Mouse (Mus musculus): ENCODE results near the gene Srgap3. TPM values are rescaled to one million over a fixed set of nuclear protein-coding genes. Genes with fewer than 3 reads are reported as not detected.

Srgap3 gene
- polyA plus RNA-seq, 1 experiment from 2014 or later = 53.5 TPM

DNA sequence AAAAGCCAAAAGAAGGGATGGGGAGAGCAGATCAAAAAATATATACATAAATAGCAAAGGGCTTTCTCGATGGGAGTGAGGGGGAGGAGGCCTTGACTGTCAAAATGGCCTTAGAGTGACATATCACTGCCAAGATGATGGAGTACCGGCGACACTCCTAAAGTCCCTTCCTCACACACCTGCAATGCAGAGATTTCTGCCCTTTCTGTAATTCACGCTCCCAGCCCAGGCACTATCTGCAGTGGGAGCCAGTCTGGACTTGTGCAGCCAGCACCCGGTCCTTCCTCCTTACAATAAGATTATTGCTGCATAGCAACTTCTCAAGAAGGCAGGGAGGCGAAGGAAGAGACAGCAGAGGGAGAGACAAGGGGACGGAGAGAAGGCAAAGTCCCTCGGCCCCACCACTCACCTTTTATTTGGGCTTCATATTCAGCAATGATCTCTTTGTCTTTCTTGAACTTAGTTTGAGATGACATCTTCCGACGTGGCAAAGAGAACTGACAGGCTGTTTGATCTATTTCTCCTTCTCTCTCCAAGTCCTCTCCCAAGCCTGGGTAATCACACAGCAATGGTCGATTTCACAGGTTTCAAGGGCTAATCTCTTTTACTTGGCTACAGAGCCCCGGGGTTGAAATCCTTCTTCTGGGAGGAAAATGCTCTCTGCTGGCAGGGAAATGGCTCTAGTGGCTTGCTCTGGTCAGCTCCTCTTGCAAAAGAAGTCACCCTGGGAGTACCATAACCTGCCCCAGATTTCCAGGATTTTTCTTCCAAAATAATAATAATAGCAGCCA lies 850 bp downstream of the Srgap3 start:
- peak overlapping the region; percentile 81 for H3K4me2 ChIP-seq (replicated peaks)
- H3K4me1 ChIP-seq (replicated peaks) = peaks cover 61% of the 10 kb centered on the region
- H3K9me3 ChIP-seq = no peaks in the 10 kb centered on the region
- H3K36me3 ChIP-seq = peaks cover 18% of the 10 kb centered on the region
- H3K4me3 ChIP-seq (replicated peaks) = peak overlapping the region; percentile 88
- WGBS = 0% methylated on average over 12 of the region's 12 CpGs
- H3K9ac ChIP-seq (replicated peaks) = peak overlapping the region; percentile 90
- ATAC-seq = peak; percentile 3; the same call in 1 of the 2 replicates
- peak overlapping the region; percentile 97 for H3K27ac ChIP-seq
- H3K27me3 ChIP-seq = no peaks in the 10 kb centered on the region

DNA sequence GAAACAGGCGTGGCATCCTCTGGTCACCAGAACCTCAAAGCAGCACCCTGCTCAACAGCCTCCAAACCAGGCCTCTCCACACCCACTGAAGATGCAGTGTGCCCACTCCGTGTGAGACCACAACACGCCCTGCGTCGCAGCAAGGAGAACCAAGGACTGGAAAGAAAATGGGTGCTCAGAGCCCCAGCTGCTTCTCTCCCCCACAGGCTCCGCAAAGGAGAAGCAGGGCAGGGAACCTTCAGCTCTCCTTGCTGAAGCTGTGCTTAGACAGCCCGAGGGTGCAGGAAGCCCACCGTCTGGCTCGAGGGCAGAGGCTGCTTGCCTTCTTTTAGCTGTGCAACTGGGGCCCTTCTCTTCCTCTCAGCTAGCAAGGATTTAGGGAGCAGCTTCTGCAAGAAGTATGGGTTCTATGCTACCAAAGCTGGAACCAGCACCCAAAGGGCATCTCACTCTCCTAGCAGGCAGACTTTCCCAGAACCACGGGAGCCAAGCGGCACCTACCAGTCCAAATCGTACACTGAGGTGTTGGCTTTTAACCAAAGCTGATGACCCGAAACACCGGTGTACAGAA lies 1.8 kb downstream of the Srgap3 start:
- Histone ChIP-seq H3K27me3 (no peaks in the 10 kb centered on the region), H3K4me3 (replicated peaks) (peak overlapping the region; percentile 88), H3K27ac (peak overlapping the region; percentile 97), H3K4me1 (replicated peaks) (peaks cover 70% of the 10 kb centered on the region), H3K36me3 (peaks cover 27% of the 10 kb centered on the region), H3K9ac (replicated peaks) (peak overlapping the region; percentile 90), H3K4me2 (replicated peaks) (peak overlapping the region; percentile 81), H3K9me3 (no peaks in the 10 kb centered on the region)
- 3% methylated on average over 14 of the region's 14 CpGs for WGBS
- ATAC-seq = peak; percentile 16; the same call in 1 of the 2 replicates

DNA sequence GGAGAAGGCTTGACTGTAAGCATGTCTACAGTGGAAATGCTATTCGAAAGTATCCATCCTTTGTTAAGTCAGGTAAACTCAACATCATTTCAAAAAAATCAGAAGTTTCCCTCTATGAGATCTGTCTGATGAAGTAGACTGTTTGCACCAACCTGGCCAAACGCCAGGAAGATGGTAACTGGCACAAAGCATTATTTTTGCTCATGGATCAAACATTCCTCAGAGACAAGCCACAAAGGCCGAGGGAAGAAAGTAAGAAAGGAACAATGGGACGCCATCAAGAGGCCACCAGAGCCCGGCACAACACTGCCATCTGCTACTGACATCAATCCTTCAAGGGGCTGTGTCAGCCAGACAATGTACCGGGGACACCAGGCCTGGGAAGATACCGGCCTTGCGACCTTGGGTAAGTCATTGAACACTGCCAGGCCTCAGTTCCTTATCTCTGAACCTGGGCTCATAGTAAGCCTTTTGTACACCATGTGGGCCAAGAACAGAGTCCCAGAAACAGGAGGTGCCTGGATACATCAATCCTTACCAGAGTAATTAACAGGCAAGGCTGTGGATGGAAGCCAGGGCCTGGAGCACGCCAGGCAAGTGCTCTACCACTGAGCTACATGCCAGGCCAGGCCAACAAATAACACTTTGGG lies 3.3 kb downstream of the Srgap3 start:
- H3K27me3 ChIP-seq = no peaks in the 10 kb centered on the region
- peak overlapping the region; percentile 57 for H3K27ac ChIP-seq
- peak overlapping the region; percentile 90 for H3K9ac ChIP-seq (replicated peaks)
- WGBS = 28% methylated on average over 9 of the region's 9 CpGs
- H3K4me1 ChIP-seq (replicated peaks) = peaks cover 69% of the 10 kb centered on the region
- H3K9me3 ChIP-seq = no peaks in the 10 kb centered on the region
- no peak for ATAC-seq
- peaks cover 42% of the 10 kb centered on the region for H3K36me3 ChIP-seq
- peak overlapping the region; percentile 88 for H3K4me3 ChIP-seq (replicated peaks)
- H3K4me2 ChIP-seq (replicated peaks) = peak overlapping the region; percentile 81

DNA sequence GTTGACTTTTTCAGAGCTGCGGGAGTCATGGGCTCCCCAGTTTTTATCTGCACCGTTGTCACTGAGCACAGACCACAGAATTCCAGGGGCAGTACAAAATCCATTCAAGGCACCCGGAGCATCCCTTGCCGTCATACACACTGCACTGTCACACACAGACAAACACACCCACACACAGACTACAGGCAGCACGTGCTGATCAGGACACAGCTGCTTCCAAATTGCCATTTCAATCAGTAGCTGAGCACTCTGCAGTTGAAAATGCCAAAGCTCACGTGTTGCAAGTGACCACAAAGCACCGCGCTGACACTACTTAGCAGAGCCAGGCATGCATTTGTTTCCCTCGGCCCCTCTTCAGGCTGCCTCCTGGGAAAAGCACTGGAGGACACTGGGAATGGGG lies 7.8 kb downstream of the Srgap3 start:
- ATAC-seq = no peak
- 80% methylated on average over 9 of the region's 9 CpGs for WGBS
- Histone ChIP-seq H3K9ac (replicated peaks) (no peak overlapping the region), H3K36me3 (peaks cover 54% of the 10 kb centered on the region), H3K4me2 (replicated peaks) (peak overlapping the region; percentile 19), H3K4me3 (replicated peaks) (no peak overlapping the region), H3K4me1 (replicated peaks) (peaks cover 84% of the 10 kb centered on the region), H3K9me3 (no peaks in the 10 kb centered on the region), H3K27me3 (no peaks in the 10 kb centered on the region), H3K27ac (peak overlapping the region; percentile 35; the same call in 1 of the 2 replicates)

DNA sequence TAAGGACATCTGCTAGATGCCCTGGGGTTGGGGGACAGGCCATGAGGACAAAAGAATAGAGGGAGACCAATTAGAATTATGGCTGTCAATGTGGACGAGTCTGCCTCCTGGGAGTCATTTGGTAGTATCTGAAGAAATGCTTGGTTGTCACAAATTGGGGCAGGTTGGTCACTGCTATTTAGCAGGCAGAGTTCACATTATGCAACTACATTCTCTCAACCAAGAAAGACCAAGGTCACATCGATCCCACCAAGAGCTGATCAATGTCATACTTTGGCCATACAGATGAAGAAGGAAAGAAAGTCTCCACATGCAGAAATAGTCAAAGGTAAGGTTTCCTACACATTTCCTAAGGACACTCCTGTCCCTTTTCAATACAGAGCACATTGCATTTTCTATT lies 9.3 kb downstream of the Srgap3 start:
- ATAC-seq = no peak
- Histone ChIP-seq H3K4me2 (replicated peaks) (no peak overlapping the region), H3K9me3 (no peaks in the 10 kb centered on the region), H3K4me1 (replicated peaks) (peaks cover 84% of the 10 kb centered on the region), H3K9ac (replicated peaks) (no peak overlapping the region), H3K36me3 (peaks cover 58% of the 10 kb centered on the region), H3K27ac (no peak overlapping the region), H3K27me3 (no peaks in the 10 kb centered on the region), H3K4me3 (replicated peaks) (no peak overlapping the region)
- 80% methylated on average over 2 of the region's 2 CpGs for WGBS

DNA sequence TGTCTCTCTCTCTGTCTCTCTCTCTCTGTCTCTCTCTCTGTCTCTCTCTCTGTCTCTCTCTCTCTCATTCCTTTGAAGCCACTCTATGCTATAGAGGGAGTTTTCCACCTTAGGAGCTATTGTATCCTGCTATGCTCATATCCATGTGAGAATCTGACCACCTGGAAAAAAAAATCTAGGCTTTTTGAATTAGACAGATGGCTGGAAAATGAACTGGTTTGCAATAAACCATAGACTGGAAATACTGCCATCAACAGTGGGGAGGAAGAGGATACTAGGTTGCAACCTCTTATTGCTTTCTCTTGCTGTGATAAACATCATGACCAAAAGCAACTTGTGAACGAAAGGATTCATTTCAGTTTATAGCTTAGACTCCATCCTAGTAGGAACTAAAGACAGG lies 12.6 kb downstream of the Srgap3 start:
- ATAC-seq = no peak
- Histone ChIP-seq H3K27me3 (no peaks in the 10 kb centered on the region), H3K4me3 (replicated peaks) (no peak overlapping the region), H3K36me3 (peaks cover 32% of the 10 kb centered on the region), H3K27ac (no peak overlapping the region), H3K4me2 (replicated peaks) (no peak overlapping the region), H3K4me1 (replicated peaks) (peaks cover 87% of the 10 kb centered on the region), H3K9ac (replicated peaks) (no peak overlapping the region), H3K9me3 (no peaks in the 10 kb centered on the region)
- 97% methylated on average over 1 of the region's 1 CpGs for WGBS

DNA sequence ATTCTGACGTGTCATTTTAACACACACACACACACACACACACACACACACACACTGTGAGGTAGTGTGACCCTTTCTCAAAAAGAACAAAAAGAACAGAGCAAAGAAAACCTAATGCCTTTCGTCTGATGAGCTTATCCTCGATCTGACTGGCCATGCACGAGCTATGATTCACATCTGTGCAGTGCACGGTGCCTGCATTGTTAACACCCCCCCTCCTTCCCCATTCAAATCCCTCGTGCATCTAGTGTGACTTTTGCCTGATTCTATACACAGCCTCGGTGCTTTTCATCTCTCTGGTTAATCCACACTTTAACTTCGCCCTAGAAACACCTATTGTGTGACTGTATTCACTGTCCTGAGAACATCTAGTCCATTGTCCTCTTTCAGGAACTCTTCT lies 14.5 kb downstream of the Srgap3 start:
- peaks cover 16% of the 10 kb centered on the region; the same call in 1 of the 2 replicates for H3K36me3 ChIP-seq
- no peak for ATAC-seq
- 0 out of 2 replicates have a peak overlapping the region, but pooled peaks have one; percentile 36 for H3K9ac ChIP-seq (replicated peaks)
- H3K27ac ChIP-seq = peak overlapping the region; percentile 67
- no peaks in the 10 kb centered on the region for H3K27me3 ChIP-seq
- no peaks in the 10 kb centered on the region for H3K9me3 ChIP-seq
- no peak overlapping the region for H3K4me3 ChIP-seq (replicated peaks)
- 11% methylated on average over 8 of the region's 8 CpGs for WGBS
- H3K4me2 ChIP-seq (replicated peaks) = peak overlapping the region; percentile 34
- peaks cover 89% of the 10 kb centered on the region for H3K4me1 ChIP-seq (replicated peaks)

DNA sequence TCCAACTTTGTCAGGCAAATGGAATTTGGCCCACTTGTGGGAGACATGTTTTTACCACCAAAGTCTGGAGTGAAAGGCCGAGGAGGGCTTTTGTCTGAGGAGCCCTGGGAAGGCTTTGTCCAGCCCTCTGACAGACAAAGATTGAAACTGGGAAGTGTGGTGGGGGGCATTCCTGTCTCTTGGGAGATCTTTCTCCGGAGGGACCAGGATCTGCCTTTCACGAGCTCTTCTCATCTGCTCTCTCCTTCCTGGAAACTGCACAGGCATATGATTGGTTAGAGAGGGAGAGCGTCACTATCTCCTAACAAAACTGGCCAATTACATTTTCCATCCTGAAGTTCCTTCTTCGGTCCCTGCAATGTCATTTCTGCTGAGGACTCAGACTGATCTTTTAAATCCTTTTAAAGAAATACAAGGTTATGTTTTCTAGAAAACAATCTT lies 17.0 kb downstream of the Srgap3 start:
- Histone ChIP-seq H3K9ac (replicated peaks) (0 out of 2 replicates have a peak overlapping the region, but pooled peaks have one; percentile 23), H3K9me3 (no peaks in the 10 kb centered on the region), H3K36me3 (peaks cover 11% of the 10 kb centered on the region; the same call in 1 of the 2 replicates), H3K27ac (peak overlapping the region; percentile 87), H3K27me3 (no peaks in the 10 kb centered on the region), H3K4me2 (replicated peaks) (peak overlapping the region; percentile 49), H3K4me3 (replicated peaks) (peak overlapping the region; percentile 19), H3K4me1 (replicated peaks) (peaks cover 99% of the 10 kb centered on the region)
- peak; percentile 78 for ATAC-seq
- 6% methylated on average over 5 of the region's 5 CpGs for WGBS

DNA sequence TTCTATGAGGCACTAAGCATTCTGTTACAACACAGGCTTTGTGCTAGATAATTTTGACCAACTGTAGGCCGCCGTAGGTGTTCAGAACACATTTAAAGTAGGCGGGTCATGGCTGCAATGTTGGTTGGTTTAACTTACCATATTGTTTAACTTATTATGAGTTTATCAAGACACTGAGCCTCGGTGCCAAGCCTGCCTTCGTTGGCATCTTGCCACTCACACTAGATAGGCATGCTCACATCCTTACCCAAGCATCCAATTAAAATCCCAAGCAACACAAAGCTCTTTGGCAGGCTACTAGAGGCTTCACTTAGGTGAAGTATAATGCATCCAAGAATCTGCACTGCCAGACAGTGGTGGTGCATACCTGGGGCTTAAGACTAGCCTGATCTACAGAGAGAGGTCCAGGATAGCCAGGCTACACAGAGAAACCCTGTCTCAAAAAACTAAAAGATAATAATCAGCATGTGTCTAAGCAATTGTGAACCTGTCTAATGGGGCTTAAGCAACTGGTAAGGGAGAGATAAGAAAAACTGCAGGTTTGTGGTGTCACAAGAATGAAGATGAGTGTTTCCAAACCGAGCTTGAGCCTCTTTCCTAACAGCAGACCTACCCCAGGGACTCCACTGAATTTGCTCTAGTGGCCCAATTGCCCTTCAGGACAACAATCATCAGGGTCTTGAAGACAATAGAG lies 17.6 kb downstream of the Srgap3 start:
- Histone ChIP-seq H3K4me2 (replicated peaks) (peak overlapping the region; percentile 49), H3K9ac (replicated peaks) (0 out of 2 replicates have a peak overlapping the region, but pooled peaks have one; percentile 23), H3K9me3 (no peaks in the 10 kb centered on the region), H3K4me3 (replicated peaks) (no peak overlapping the region), H3K27me3 (no peaks in the 10 kb centered on the region), H3K27ac (peak overlapping the region; percentile 87), H3K36me3 (peaks cover 11% of the 10 kb centered on the region; the same call in 1 of the 2 replicates), H3K4me1 (replicated peaks) (peaks cover 100% of the 10 kb centered on the region)
- ATAC-seq = peak; percentile 12
- 74% methylated on average over 6 of the region's 6 CpGs for WGBS

DNA sequence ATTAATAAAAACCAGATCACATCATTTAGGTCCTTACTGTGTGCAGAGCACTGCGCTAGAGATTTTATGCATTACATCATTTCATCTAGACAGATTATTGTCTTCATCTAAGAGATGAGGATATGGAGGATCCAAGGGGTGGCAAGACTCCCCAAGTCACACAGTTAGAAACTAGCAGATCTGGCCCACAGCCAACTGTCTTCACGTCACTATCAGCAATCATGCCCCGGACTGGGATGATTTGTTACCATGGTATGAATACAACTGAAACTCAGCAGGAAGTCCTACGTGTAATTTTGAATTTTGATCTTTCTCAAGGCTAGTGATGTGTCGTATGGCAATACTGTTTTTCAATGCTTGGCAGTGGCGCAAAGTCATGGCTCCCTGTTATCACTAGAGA lies 18.2 kb downstream of the Srgap3 start:
- no peak overlapping the region for H3K4me3 ChIP-seq (replicated peaks)
- H3K27me3 ChIP-seq = no peaks in the 10 kb centered on the region
- H3K27ac ChIP-seq = peak overlapping the region; percentile 87; the same call in 1 of the 2 replicates
- H3K4me1 ChIP-seq (replicated peaks) = peaks cover 100% of the 10 kb centered on the region
- no peak overlapping the region for H3K4me2 ChIP-seq (replicated peaks)
- H3K9me3 ChIP-seq = no peaks in the 10 kb centered on the region
- H3K9ac ChIP-seq (replicated peaks) = no peak overlapping the region
- no peak for ATAC-seq
- H3K36me3 ChIP-seq = peaks cover 8% of the 10 kb centered on the region; the same call in 1 of the 2 replicates
- 74% methylated on average over 6 of the region's 6 CpGs for WGBS

DNA sequence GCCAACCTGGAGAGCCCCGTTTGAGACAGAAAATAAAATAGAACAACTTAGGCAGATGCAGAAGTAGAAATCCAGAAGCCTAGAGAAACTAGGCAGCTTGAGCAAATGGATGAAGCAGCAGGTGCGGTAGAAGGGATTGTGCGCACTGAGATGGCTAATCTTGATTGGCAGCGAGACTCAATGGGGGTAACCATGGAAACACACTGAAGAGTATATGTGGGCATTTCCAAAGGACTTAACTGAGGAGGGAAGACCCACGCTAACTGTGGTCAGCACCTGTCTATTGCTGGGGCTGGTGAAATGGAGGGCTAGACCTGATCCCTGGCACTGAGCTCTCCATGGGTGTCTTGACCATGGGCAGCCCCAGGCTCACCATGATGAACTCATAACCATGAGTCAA lies 19.7 kb downstream of the Srgap3 start:
- WGBS = 16% methylated on average over 5 of the region's 5 CpGs
- Histone ChIP-seq H3K27me3 (no peaks in the 10 kb centered on the region), H3K36me3 (peaks cover 16% of the 10 kb centered on the region), H3K9me3 (no peaks in the 10 kb centered on the region), H3K27ac (peak overlapping the region; percentile 59), H3K4me3 (replicated peaks) (no peak overlapping the region), H3K9ac (replicated peaks) (no peak overlapping the region), H3K4me1 (replicated peaks) (peaks cover 94% of the 10 kb centered on the region), H3K4me2 (replicated peaks) (peak overlapping the region; percentile 4; the same call in 1 of the 2 replicates)
- peak; percentile 60 for ATAC-seq
